Mouse (Mus musculus) lung, postnatal 0 days (tissue): ENCODE measurements around the gene Krt32.

Source experiments
- CTCF ChIP-seq: IDR thresholded peaks from 2 replicates; pipeline ENCODE4 v1.5.1; 2016; ENCODE audit warnings: antibody characterized with exemption, mild to moderate bottlenecking
- EP300 ChIP-seq: IDR thresholded peaks from 2 replicates; pipeline ENCODE4 v1.6.1; 2016; ENCODE audit warnings: antibody characterized with exemption, mild to moderate bottlenecking, control low read depth

- TF ChIP-seq CTCF (no peak), EP300 (no peak)
These were observed 17.6 kb upstream of the Krt32 start, which contains the start of gene Krt36 for GRCm38 (mm10) chr11:100105576-100106122.
